Mouse (Mus musculus) liver, embryonic 14.5 days (tissue): ENCODE results near the gene Rab4a.
A peak's percentile ranks its signal among the peaks of the same experiment; 100 is the strongest.

Source experiments
- CTCF ChIP-seq: IDR thresholded peaks from 2 replicates; pipeline ENCODE4 v1.5.1; 2016; ENCODE audit warnings: antibody characterized with exemption, low read depth, control low read depth
- EP300 ChIP-seq: IDR thresholded peaks from 2 replicates; pipeline ENCODE4 v1.6.1; 2016; ENCODE audit warnings: antibody characterized with exemption, low read depth

DNA sequence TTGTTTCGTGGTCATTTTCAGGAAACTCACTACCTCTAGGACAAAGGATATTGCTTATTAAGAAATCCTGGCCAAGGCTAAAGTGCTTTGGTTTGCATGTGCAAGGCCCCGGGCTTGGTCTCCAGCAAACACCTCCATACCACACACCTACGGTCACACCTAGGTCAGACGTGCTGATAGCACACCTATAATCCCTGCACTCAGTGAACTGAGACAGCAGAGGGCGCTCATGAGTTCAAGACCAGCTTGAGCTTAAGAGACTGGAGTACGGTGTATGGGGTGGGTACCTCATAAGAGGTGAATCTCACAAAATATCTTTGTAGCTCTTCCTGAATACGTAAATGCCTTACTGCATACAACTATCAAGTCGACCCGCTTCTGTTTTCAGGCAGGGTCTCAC lies 29.7 kb downstream of the Rab4a start:
- TF ChIP-seq CTCF (peak; percentile 88), EP300 (no peak)
